Comparison of ENCODE assay signal across 7 mouse cellular contexts in the genomic region with DNA sequence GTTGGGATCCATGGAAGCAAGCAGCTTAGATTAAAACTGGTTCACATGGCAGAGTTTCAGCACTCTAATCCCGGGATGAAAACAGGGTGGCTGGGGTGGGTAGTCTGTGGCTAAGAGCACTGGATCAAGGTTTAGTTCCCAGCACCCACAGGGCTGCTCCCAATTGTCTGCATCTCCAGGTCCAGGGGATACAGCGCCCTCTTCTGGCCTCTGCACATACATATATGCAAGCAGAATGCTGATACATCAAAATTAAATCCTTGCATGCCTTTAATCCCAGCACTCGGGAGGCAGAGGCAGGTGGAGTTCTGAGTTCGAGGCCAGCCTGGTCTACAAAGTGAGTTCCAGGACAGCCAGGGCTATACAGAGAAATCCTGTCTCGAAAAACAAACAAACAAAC. TPM values are rescaled to one million over a fixed set of nuclear protein-coding genes. Genes with fewer than 3 reads are reported as not detected.
DNase-seq lines count a peak whose midpoint lies in the region; ATAC-seq and TF ChIP-seq lines count a peak whose summit lies in the region.
"Not testable (repeated sequence)": the region's sequence is repeated elsewhere in the genome, so short reads cannot be mapped to it uniquely, and the experiment has no call there.

No protein-coding gene starts in this region.

- H3K27ac ChIP-seq in MEL (ENCODE audit: control insufficient read depth, low read depth, low read length); embryonic facial prominence, embryonic 12.5 days; heart, embryonic 13.5 days (replicated peaks); limb, embryonic 14.5 days (replicated peaks; ENCODE audit: low read depth, low read length); neural tube, embryonic 12.5 days: not testable (repeated sequence)

- H3K27me3 ChIP-seq in MEL (ENCODE audit: control insufficient read depth in 1 of 2, insufficient read depth in 2 of 2, low read length in 2 of 2); embryonic facial prominence, embryonic 12.5 days; heart, embryonic 13.5 days (replicated peaks); limb, embryonic 14.5 days (ENCODE audit: control insufficient read depth, insufficient read depth, low read length); neural tube, embryonic 12.5 days (replicated peaks): not testable (repeated sequence)

- H3K9me3 ChIP-seq in MEL (replicated peaks; ENCODE audit: insufficient read depth, low read length); embryonic facial prominence, embryonic 12.5 days; heart, embryonic 13.5 days; limb, embryonic 14.5 days (ENCODE audit: control insufficient read depth, low read length); neural tube, embryonic 12.5 days: not testable (repeated sequence)

- H3K4me1 ChIP-seq in MEL (ENCODE audit: control insufficient read depth in 1 of 2, insufficient read depth in 2 of 2, low read length in 2 of 2), result peaks cover 5 to 20% of the 10 kb centered on the region in 2 experiments
- not testable (repeated sequence) for H3K4me1 ChIP-seq in embryonic facial prominence, embryonic 12.5 days; neural tube, embryonic 12.5 days
- peaks cover 26% of the 10 kb centered on the region for H3K4me1 ChIP-seq in heart, embryonic 13.5 days
- peaks cover 11% of the 10 kb centered on the region for H3K4me1 ChIP-seq in limb, embryonic 14.5 days (ENCODE audit: control insufficient read depth, insufficient read depth, low read length)

- peak; percentile 81 for DNase-seq in MEL (ENCODE audit: low read depth, low spot score)
- peak; percentile 26 for DNase-seq in kidney, adult 11 months
- not testable (repeated sequence) for DNase-seq in limb, embryonic 14.5 days (ENCODE audit: low spot score)
- peak; percentile 32 for DNase-seq in lung, postnatal 36 days

- TF ChIP-seq CTCF in MEL (IDR thresholded peaks at IDR 0.05 in 2 of 3, conservative IDR thresholded peaks at IDR 0.05 in 1 of 3; ENCODE audit: control insufficient read depth in 1 of 3, insufficient read depth in 1 of 3, low read depth in 2 of 3, low read length in 3 of 3, poor library complexity in 1 of 3, severe bottlenecking in 1 of 3), result peak; percentile 63 to 67 (median 66)

- TF ChIP-seq EP300 in MEL (IDR thresholded peaks at IDR 0.05; ENCODE audit: low read depth in 1 of 2, low read length in 2 of 2), result not testable (repeated sequence)

- not testable (repeated sequence) for TF ChIP-seq POLR2A in MEL (IDR thresholded peaks at IDR 0.05; ENCODE audit: control insufficient read depth in 1 of 2, insufficient read depth in 1 of 2, low read depth in 1 of 2, low read length in 2 of 2, poor library complexity in 1 of 2); limb, embryonic 14.5 days (IDR thresholded peaks at IDR 0.05; ENCODE audit: borderline replicate concordance, extremely low read depth, insufficient read depth, insufficient read length)

- H3K79me2 ChIP-seq in MEL (ENCODE audit: control insufficient read depth, insufficient read depth, low read length, poor library complexity), result peaks cover 18% of the 10 kb centered on the region

- not testable (repeated sequence) for ATAC-seq in embryonic facial prominence, embryonic 12.5 days (ENCODE audit: insufficient number of reproducible peaks, insufficient read depth, low FRiP score, low TSS enrichment); heart, embryonic 13.5 days (ENCODE audit: extremely low read depth, insufficient number of reproducible peaks, low FRiP score, low TSS enrichment); limb, embryonic 14.5 days (ENCODE audit: low FRiP score, low read depth); neural tube, embryonic 12.5 days (ENCODE audit: low FRiP score, low read depth)

- WGBS in embryonic facial prominence, embryonic 12.5 days, result 79% methylated on average over 5 of the region's 5 CpGs
- WGBS in heart, embryonic 13.5 days, result 71% methylated on average over 5 of the region's 5 CpGs
- WGBS in limb, embryonic 14.5 days, result 79% methylated on average over 5 of the region's 5 CpGs
- WGBS in neural tube, embryonic 12.5 days, result 81% methylated on average over 5 of the region's 5 CpGs

- peaks cover 6 to 19% of the 10 kb centered on the region in 2 experiments; a peak in 3 of 4 replicates for H3K36me3 ChIP-seq in MEL (ENCODE audit: control insufficient read depth in 1 of 2, insufficient read depth in 2 of 2, low read length in 2 of 2)
- peaks cover 25% of the 10 kb centered on the region for H3K36me3 ChIP-seq in embryonic facial prominence, embryonic 12.5 days
- peaks cover 41% of the 10 kb centered on the region for H3K36me3 ChIP-seq in heart, embryonic 13.5 days
- H3K36me3 ChIP-seq in limb, embryonic 14.5 days (ENCODE audit: control insufficient read depth, insufficient read depth, low read length), result peaks cover 32% of the 10 kb centered on the region
- peaks cover 29% of the 10 kb centered on the region for H3K36me3 ChIP-seq in neural tube, embryonic 12.5 days

- not testable (repeated sequence) for H3K9ac ChIP-seq in MEL (ENCODE audit: control insufficient read depth, low read depth, low read length, poor library complexity, severe bottlenecking); embryonic facial prominence, embryonic 12.5 days; heart, embryonic 13.5 days; limb, embryonic 14.5 days (ENCODE audit: low read depth, low read length, severe bottlenecking); neural tube, embryonic 12.5 days

- peak overlapping the region; percentile 66 for H3K4me2 ChIP-seq in embryonic facial prominence, embryonic 12.5 days (replicated peaks)
- peak overlapping the region; percentile 73 for H3K4me2 ChIP-seq in heart, embryonic 13.5 days
- peak overlapping the region; percentile 72; the same call in 1 of the 2 replicates for H3K4me2 ChIP-seq in limb, embryonic 14.5 days (replicated peaks; ENCODE audit: low read depth, low read length, severe bottlenecking)
- H3K4me2 ChIP-seq in neural tube, embryonic 12.5 days (replicated peaks), result peak overlapping the region; percentile 77

- not testable (repeated sequence) for TF ChIP-seq RAD21 in MEL (IDR thresholded peaks at IDR 0.05; ENCODE audit: low read depth, low read length)

- H3K4me3 ChIP-seq in MEL (ENCODE audit: control insufficient read depth in 1 of 2, insufficient read depth in 1 of 2, low read depth in 2 of 2, low read length in 2 of 2), result peak overlapping the region; percentile 72 to 87
- H3K4me3 ChIP-seq in embryonic facial prominence, embryonic 12.5 days, result peak overlapping the region; percentile 96; the same call in 1 of the 2 replicates
- peak overlapping the region; percentile 80; the same call in 1 of the 2 replicates for H3K4me3 ChIP-seq in heart, embryonic 13.5 days
- H3K4me3 ChIP-seq in limb, embryonic 14.5 days (replicated peaks; ENCODE audit: low read length); neural tube, embryonic 12.5 days: not testable (repeated sequence)

TF ChIP-seq in MEL, 35 proteins besides CTCF, POLR2A, EP300 and RAD21:
- peak; percentile 93 for TF ChIP-seq MAFK (IDR thresholded peaks at IDR 0.05; ENCODE audit: borderline replicate concordance, low read depth, low read length)
TF ChIP-seq in MEL: peak in this region for 1; not testable (repeated sequence) for 34.

RNA-seq across cellular contexts. Expression of a gene that starts 5.7 kb away (rescaled TPM):
- total RNA-seq in MEL (2012; rRNA removed), result 438 and 445 TPM in 2 replicates
- 100 to 1,000 TPM in 1 of 2 experiments, not detected in 1; 480 TPM for polyA plus RNA-seq in MEL (2012; ENCODE audit: insufficient read depth in 1 of 2, insufficient read length in 2 of 2, low read depth in 1 of 2, low replicate concordance in 2 of 2, missing spikeins in 1 of 2)
- polyA plus RNA-seq in embryonic facial prominence, embryonic 12.5 days (2016; fragmentation: Nextera tagmentation; extraction: Ambion mirVana), result 425 and 444 TPM in 2 replicates
- polyA plus RNA-seq in heart, embryonic 13.5 days (2015; fragmentation: Nextera tagmentation; extraction: Ambion mirVana), result 298 and 333 TPM in 2 replicates
- polyA plus RNA-seq in limb, embryonic 14.5 days (2012; rRNA removed), result 223 and 296 TPM in 2 replicates
- 415 and 416 TPM in 2 replicates for polyA plus RNA-seq in limb, embryonic 14.5 days (2014; fragmentation: Nextera tagmentation; extraction: Ambion mirVana)
- polyA plus RNA-seq in neural tube, embryonic 12.5 days (2016; fragmentation: Nextera tagmentation; extraction: Ambion mirVana), result 371 and 380 TPM in 2 replicates

RNA-seq across cellular contexts. Expression of a gene that starts 5.8 kb away (rescaled TPM):
- total RNA-seq in MEL (2012; rRNA removed), result not detected in 2 replicates
- under 1 TPM in 1 of 2 experiments, not detected in 1; 0.14 TPM for polyA plus RNA-seq in MEL (2012; ENCODE audit: insufficient read depth in 1 of 2, insufficient read length in 2 of 2, low read depth in 1 of 2, low replicate concordance in 2 of 2, missing spikeins in 1 of 2)
- 0.29 and 1.0 TPM in 2 replicates for polyA plus RNA-seq in embryonic facial prominence, embryonic 12.5 days (2016; fragmentation: Nextera tagmentation; extraction: Ambion mirVana)
- 0.57 and 0.82 TPM in 2 replicates for polyA plus RNA-seq in heart, embryonic 13.5 days (2015; fragmentation: Nextera tagmentation; extraction: Ambion mirVana)
- polyA plus RNA-seq in limb, embryonic 14.5 days (2012; rRNA removed), result 0.79 and 0.80 TPM in 2 replicates
- polyA plus RNA-seq in limb, embryonic 14.5 days (2014; fragmentation: Nextera tagmentation; extraction: Ambion mirVana), result 0.08 and 0.19 TPM in 2 replicates
- polyA plus RNA-seq in neural tube, embryonic 12.5 days (2016; fragmentation: Nextera tagmentation; extraction: Ambion mirVana), result 0.29 and 0.83 TPM in 2 replicates

RNA-seq across cellular contexts. Expression of a gene that starts 54.8 kb away (rescaled TPM):
- 2.1 and 2.3 TPM in 2 replicates for total RNA-seq in MEL (2012; rRNA removed)
- polyA plus RNA-seq in MEL (2012; ENCODE audit: insufficient read depth in 1 of 2, insufficient read length in 2 of 2, low read depth in 1 of 2, low replicate concordance in 2 of 2, missing spikeins in 1 of 2), result 1 to 10 TPM in 1 of 2 experiments, not detected in 1; 2.7 TPM
- 26.9 and 27.8 TPM in 2 replicates for polyA plus RNA-seq in embryonic facial prominence, embryonic 12.5 days (2016; fragmentation: Nextera tagmentation; extraction: Ambion mirVana)
- 10.1 and 11.3 TPM in 2 replicates for polyA plus RNA-seq in heart, embryonic 13.5 days (2015; fragmentation: Nextera tagmentation; extraction: Ambion mirVana)
- 20.2 and 22.3 TPM in 2 replicates for polyA plus RNA-seq in limb, embryonic 14.5 days (2012; rRNA removed)
- polyA plus RNA-seq in limb, embryonic 14.5 days (2014; fragmentation: Nextera tagmentation; extraction: Ambion mirVana), result 23.9 and 27.2 TPM in 2 replicates
- 56.1 and 60.3 TPM in 2 replicates for polyA plus RNA-seq in neural tube, embryonic 12.5 days (2016; fragmentation: Nextera tagmentation; extraction: Ambion mirVana)
